Mouse (Mus musculus) thymus, postnatal 10 days (tissue): ENCODE data around the gene Epha6.
"Not testable (repeated sequence)": the region's sequence is repeated elsewhere in the genome, so short reads cannot be mapped to it uniquely, and the experiment has no call there.

Source experiments
- DNase-seq, 2 experiments: peaks; one replicate each; pipeline ENCODE4 v3.0.0; 2021; ENCODE audit warnings: low spot score in 2 of 2

The Epha6 gene

GRCm38 (mm10) chr16:59923696-59924095, 681.6 kb downstream of the Epha6 start:
- no peak for DNase-seq

- DNase-seq: no peak
Observed at GRCm38 (mm10) chr16:59880073-59880472, 725.3 kb downstream of the Epha6 start.

- DNase-seq: no peak
Observed at GRCm38 (mm10) chr16:59871792-59872191, 733.5 kb downstream of the Epha6 start.

GRCm38 (mm10) chr16:59854160-59854717, 751.1 kb downstream of the Epha6 start:
- DNase-seq: no peak

GRCm38 (mm10) chr16:59852689-59853088, 752.6 kb downstream of the Epha6 start:
- DNase-seq: no peak

- DNase-seq: no peak
Observed at GRCm38 (mm10) chr16:59846574-59846973, 758.8 kb downstream of the Epha6 start.

GRCm38 (mm10) chr16:59836778-59837177, 768.6 kb downstream of the Epha6 start:
- no peak for DNase-seq

- DNase-seq: no peak
Observed at GRCm38 (mm10) chr16:59836304-59836703, 769.0 kb downstream of the Epha6 start.

- no peak for DNase-seq
Observed at GRCm38 (mm10) chr16:59832468-59832867, 772.9 kb downstream of the Epha6 start.

GRCm38 (mm10) chr16:59829655-59830054, 775.7 kb downstream of the Epha6 start:
- no peak for DNase-seq

- not testable (repeated sequence) for DNase-seq
Observed at GRCm38 (mm10) chr16:59799790-59800189, 805.5 kb downstream of the Epha6 start.

- DNase-seq: no peak
Observed at GRCm38 (mm10) chr16:59772297-59772696, 833.0 kb downstream of the Epha6 start.

- no peak for DNase-seq
Observed at GRCm38 (mm10) chr16:59770421-59770820, 834.9 kb downstream of the Epha6 start.

GRCm38 (mm10) chr16:59769936-59770335, 835.4 kb downstream of the Epha6 start:
- DNase-seq: no peak

- no peak for DNase-seq
Observed at GRCm38 (mm10) chr16:59760875-59761274, 844.5 kb downstream of the Epha6 start.

GRCm38 (mm10) chr16:59750905-59751304, 854.4 kb downstream of the Epha6 start:
- DNase-seq: no peak

GRCm38 (mm10) chr16:59743669-59744068, 861.7 kb downstream of the Epha6 start:
- no peak for DNase-seq

- no peak for DNase-seq
Observed at GRCm38 (mm10) chr16:59715524-59715923, 889.8 kb downstream of the Epha6 start.

- no peak for DNase-seq
Observed at GRCm38 (mm10) chr16:59693230-59693629, 912.1 kb downstream of the Epha6 start.

- no peak for DNase-seq
Observed at GRCm38 (mm10) chr16:59689120-59689519, 916.2 kb downstream of the Epha6 start.

GRCm38 (mm10) chr16:59685135-59685534, 920.2 kb downstream of the Epha6 start:
- DNase-seq: no peak

- peak; percentile 3 to 57 for DNase-seq
Observed at GRCm38 (mm10) chr16:59683434-59683833, 921.9 kb downstream of the Epha6 start.

- no peak for DNase-seq
Observed at GRCm38 (mm10) chr16:59682216-59682891, 923.0 kb downstream of the Epha6 start.

GRCm38 (mm10) chr16:59666938-59667337, 938.4 kb downstream of the Epha6 start:
- DNase-seq: no peak
